Mouse (Mus musculus) kidney, embryonic 14.5 days (tissue): ENCODE data around the gene Siah2. TPM values are rescaled to one million over a fixed set of nuclear protein-coding genes. Genes with fewer than 3 reads are reported as not detected.

Experiments
- ATAC-seq: fragments of 200-750 bp; cut with Nextera tagmentation; 2 replicates; pipeline ENCODE4 v1.8.0; 2017; ENCODE audit warnings: moderate number of reproducible peaks, mild to moderate bottlenecking, moderate TSS enrichment, moderate library complexity; ENCODE audit not compliant: low FRiP score, low TSS enrichment
- H3K27ac ChIP-seq: fragments of 300-500 bp; sonication (generic); 2 replicates; pipeline ENCODE4 v1.5.1; 2014; ENCODE audit warnings: low read depth, mild to moderate bottlenecking, low read length, moderate library complexity, mixed read lengths
- H3K27me3 ChIP-seq: fragments of 300-500 bp; sonication (generic); 2 replicates; pipeline ENCODE4 v1.6.1; 2014; ENCODE audit warnings: mild to moderate bottlenecking, low read length; ENCODE audit not compliant: control insufficient read depth, insufficient read depth
- H3K36me3 ChIP-seq: fragments of 300-500 bp; sonication (generic); 2 replicates; pipeline ENCODE4 v1.6.1; 2014; ENCODE audit warnings: low read length, mixed read lengths; ENCODE audit not compliant: control insufficient read depth, insufficient read depth
- H3K4me1 ChIP-seq: fragments of 300-500 bp; sonication (generic); 2 replicates; pipeline ENCODE4 v1.6.1; 2014; ENCODE audit warnings: low read length, mixed read lengths; ENCODE audit not compliant: control insufficient read depth, insufficient read depth
- H3K4me2 ChIP-seq: fragments of 300-500 bp; sonication (generic); replicated peaks from 2 replicates; pipeline ENCODE4 v1.6.1; 2014; ENCODE audit warnings: low read depth, mild to moderate bottlenecking, low read length
- H3K4me3 ChIP-seq: fragments of 300-500 bp; sonication (generic); 2 replicates; pipeline ENCODE4 v1.5.1; 2014; ENCODE audit warnings: mild to moderate bottlenecking, low read length
- H3K9ac ChIP-seq: fragments of 300-500 bp; sonication (generic); 2 replicates; pipeline ENCODE4 v1.6.1; 2014; ENCODE audit warnings: low read depth, mild to moderate bottlenecking, low read length, moderate library complexity
- H3K9me3 ChIP-seq: fragments of 300-500 bp; sonication (generic); 2 replicates; pipeline ENCODE4 v1.6.1; 2016; ENCODE audit warnings: low read length; ENCODE audit not compliant: control insufficient read depth
- WGBS: fragments of 180-500 bp; shearing (Covaris S2); extraction: QIAGEN DNeasy Blood & Tissue Kit; methylation state at CpG from one replicate; pipeline ENCODE4 v1.1.7; 2014; 5-methylcytosine and 5-hydroxymethylcytosine counted together
- polyA plus RNA-seq: library from polyadenylated mRNA; unstranded; fragments of >200 nt; fragmentation: Nextera tagmentation; extraction: Ambion mirVana; gene quantifications from 2 replicates; pipeline ENCODE4 v1.2.1, GENCODE M21; 2014

The Siah2 gene
- polyA plus RNA-seq, 1 experiment from 2014 or later, result 5.5 TPM

- no peak for ATAC-seq
- no peak overlapping the region for H3K4me3 ChIP-seq
These were observed 2.5 kb downstream of the Siah2 start for GRCm38 (mm10) chr3:58689721-58690120.

GRCm38 (mm10) chr3:58689105-58689504, 3.1 kb downstream of the Siah2 start:
- Histone ChIP-seq H3K9ac (no peak overlapping the region), H3K4me2 (no peak overlapping the region), H3K9me3 (no peaks in the 10 kb centered on the region), H3K27me3 (no peaks in the 10 kb centered on the region), H3K4me1 (0 out of 2 replicates have a peak, but pooled peaks cover 2% of the 10 kb centered on the region), H3K36me3 (no peaks in the 10 kb centered on the region), H3K27ac (no peak overlapping the region), H3K4me3 (no peak overlapping the region)
- ATAC-seq, result no peak
- WGBS, result 87% methylated on average over 7 of the region's 7 CpGs

More at GRCm38 (mm10) chr3:58689721-58690120, 2.5 kb downstream of the Siah2 start:
- no peaks in the 10 kb centered on the region for H3K36me3 ChIP-seq
- H3K9ac ChIP-seq, result no peak overlapping the region
- WGBS, result 57% methylated on average over 3 of the region's 3 CpGs
- H3K27ac ChIP-seq, result no peak overlapping the region
- H3K27me3 ChIP-seq, result no peaks in the 10 kb centered on the region
- no peaks in the 10 kb centered on the region for H3K9me3 ChIP-seq
- H3K4me1 ChIP-seq, result 0 out of 2 replicates have a peak, but pooled peaks cover 2% of the 10 kb centered on the region
- H3K4me2 ChIP-seq, result no peak overlapping the region

- Histone ChIP-seq H3K9me3 (no peaks in the 10 kb centered on the region), H3K27ac (no peak overlapping the region), H3K9ac (no peak overlapping the region), H3K36me3 (no peaks in the 10 kb centered on the region), H3K4me1 (0 out of 2 replicates have a peak, but pooled peaks cover 2% of the 10 kb centered on the region), H3K4me2 (no peak overlapping the region), H3K4me3 (no peak overlapping the region), H3K27me3 (no peaks in the 10 kb centered on the region)
- 94% methylated on average over 4 of the region's 4 CpGs for WGBS
- ATAC-seq, result no peak
These were observed 3.6 kb downstream of the Siah2 start for GRCm38 (mm10) chr3:58688551-58688950.

GRCm38 (mm10) chr3:58686922-58687284, 5.3 kb downstream of the Siah2 start:
- H3K27ac ChIP-seq, result no peak overlapping the region
- 78% methylated on average over 2 of the region's 2 CpGs for WGBS
- no peak for ATAC-seq
- no peaks in the 10 kb centered on the region for H3K36me3 ChIP-seq
- H3K27me3 ChIP-seq, result no peaks in the 10 kb centered on the region
- no peak overlapping the region for H3K4me2 ChIP-seq
- 0 out of 2 replicates have a peak, but pooled peaks cover 2% of the 10 kb centered on the region for H3K4me1 ChIP-seq
- H3K9me3 ChIP-seq, result no peaks in the 10 kb centered on the region
- no peak overlapping the region for H3K4me3 ChIP-seq
- H3K9ac ChIP-seq, result no peak overlapping the region

GRCm38 (mm10) chr3:58686206-58686921, 5.8 kb downstream of the Siah2 start:
- H3K9me3 ChIP-seq, result no peaks in the 10 kb centered on the region
- no peak overlapping the region for H3K9ac ChIP-seq
- no peak overlapping the region for H3K4me3 ChIP-seq
- no peaks in the 10 kb centered on the region for H3K27me3 ChIP-seq
- WGBS, result 87% methylated on average over 7 of the region's 7 CpGs
- no peak for ATAC-seq
- H3K27ac ChIP-seq, result no peak overlapping the region
- H3K36me3 ChIP-seq, result no peaks in the 10 kb centered on the region
- H3K4me1 ChIP-seq, result 0 out of 2 replicates have a peak, but pooled peaks cover 2% of the 10 kb centered on the region
- no peak overlapping the region for H3K4me2 ChIP-seq

- 0 out of 2 replicates have a peak, but pooled peaks cover 2% of the 10 kb centered on the region for H3K4me1 ChIP-seq
These were observed 6.8 kb downstream of the Siah2 start for GRCm38 (mm10) chr3:58685396-58685795.

GRCm38 (mm10) chr3:58683346-58683745, 8.9 kb downstream of the Siah2 start:
- no peaks in the 10 kb centered on the region for H3K36me3 ChIP-seq
- peaks cover 6% of the 10 kb centered on the region for H3K4me1 ChIP-seq
- no peak overlapping the region for H3K4me3 ChIP-seq
- H3K9me3 ChIP-seq, result no peaks in the 10 kb centered on the region
- H3K27ac ChIP-seq, result no peak overlapping the region
- no peak overlapping the region for H3K4me2 ChIP-seq
- ATAC-seq, result no peak
- no peaks in the 10 kb centered on the region for H3K27me3 ChIP-seq
- WGBS, result 91% methylated on average over 7 of the region's 7 CpGs
- no peak overlapping the region for H3K9ac ChIP-seq

More at GRCm38 (mm10) chr3:58685396-58685795, 6.8 kb downstream of the Siah2 start:
- 87% methylated on average over 3 of the region's 3 CpGs for WGBS
- Histone ChIP-seq H3K9me3 (no peaks in the 10 kb centered on the region), H3K36me3 (no peaks in the 10 kb centered on the region), H3K27me3 (no peaks in the 10 kb centered on the region), H3K9ac (no peak overlapping the region), H3K4me3 (no peak overlapping the region), H3K27ac (no peak overlapping the region), H3K4me2 (no peak overlapping the region)
- no peak for ATAC-seq

- ATAC-seq, result no peak
- Histone ChIP-seq H3K36me3 (no peaks in the 10 kb centered on the region), H3K4me1 (peaks cover 8% of the 10 kb centered on the region), H3K4me3 (no peak overlapping the region), H3K27ac (no peak overlapping the region), H3K27me3 (no peaks in the 10 kb centered on the region), H3K9me3 (no peaks in the 10 kb centered on the region), H3K4me2 (no peak overlapping the region), H3K9ac (no peak overlapping the region)
- WGBS, result 65% methylated on average over 4 of the region's 4 CpGs
These were observed 9.9 kb downstream of the Siah2 start for GRCm38 (mm10) chr3:58682336-58682735.

GRCm38 (mm10) chr3:58681831-58682230, 10.4 kb downstream of the Siah2 start:
- H3K36me3 ChIP-seq, result no peaks in the 10 kb centered on the region
- no peaks in the 10 kb centered on the region for H3K27me3 ChIP-seq
- H3K4me3 ChIP-seq, result no peak overlapping the region
- 24% methylated on average over 2 of the region's 2 CpGs for WGBS
- no peak overlapping the region for H3K4me2 ChIP-seq
- H3K9me3 ChIP-seq, result no peaks in the 10 kb centered on the region
- no peak overlapping the region for H3K27ac ChIP-seq
- H3K9ac ChIP-seq, result no peak overlapping the region
- no peak for ATAC-seq
- H3K4me1 ChIP-seq, result peaks cover 7% of the 10 kb centered on the region
